Mouse (Mus musculus) MEL (cell line): Measurements from ENCODE around the gene 1700067P10Rik. TPM values are rescaled to one million over a fixed set of nuclear protein-coding genes. Genes with fewer than 3 reads are reported as not detected.

Source experiments
- DNase-seq: peaks from one replicate; pipeline ENCODE4 v3.0.0; 2011; ENCODE audit warnings: low read depth, low spot score
- H3K27ac ChIP-seq: 2 replicates; pipeline ENCODE4 v1.5.1; 2012; ENCODE audit warnings: low read depth, mild to moderate bottlenecking, control low read depth, low read length, moderate library complexity; ENCODE audit not compliant: control insufficient read depth
- H3K27me3 ChIP-seq, 2 experiments: fragments of 150-350 bp in 1 of 2; sonication (generic) in 1 of 2; 2 replicates each; pipeline ENCODE4 v1.6.1; 2012; ENCODE audit warnings: low read length in 2 of 2, mild to moderate bottlenecking in 2 of 2, improper control_type of control experiment in 1 of 2, moderate library complexity in 1 of 2; ENCODE audit not compliant: insufficient read depth in 2 of 2, control insufficient read depth in 1 of 2
- H3K36me3 ChIP-seq, 2 experiments: 2 replicates each; pipeline ENCODE4 v1.6.1; 2012 to 2014; ENCODE audit warnings: low read length in 2 of 2, improper control_type of control experiment in 1 of 2, inconsistent platforms in 1 of 2, mild to moderate bottlenecking in 1 of 2; ENCODE audit not compliant: insufficient read depth in 2 of 2, control insufficient read depth in 1 of 2
- H3K4me1 ChIP-seq, 2 experiments: fragments of 150-350 bp in 1 of 2; sonication (generic) in 1 of 2; 2 replicates each; pipeline ENCODE4 v1.6.1; 2012; ENCODE audit warnings: low read length in 2 of 2, improper control_type of control experiment in 1 of 2, mild to moderate bottlenecking in 1 of 2; ENCODE audit not compliant: insufficient read depth in 2 of 2, control insufficient read depth in 1 of 2
- H3K4me3 ChIP-seq, 2 experiments: fragments of 150-350 bp in 1 of 2; sonication (generic) in 1 of 2; 2 replicates each; pipeline ENCODE4 v1.5.1; 2012; ENCODE audit warnings: low read depth in 2 of 2, low read length in 2 of 2, mild to moderate bottlenecking in 2 of 2, moderate library complexity in 2 of 2, control low read depth in 1 of 2, improper control_type of control experiment in 1 of 2; ENCODE audit not compliant: control insufficient read depth in 1 of 2, insufficient read depth in 1 of 2
- H3K79me2 ChIP-seq: 2 replicates; pipeline ENCODE4 v1.6.1; 2012; ENCODE audit warnings: mild to moderate bottlenecking, low read length, moderate library complexity; ENCODE audit not compliant: control insufficient read depth, poor library complexity, insufficient read depth
- H3K9ac ChIP-seq: 2 replicates; pipeline ENCODE4 v1.6.1; 2012; ENCODE audit warnings: low read depth, mild to moderate bottlenecking, control low read depth, low read length, moderate library complexity; ENCODE audit not compliant: control insufficient read depth, poor library complexity, severe bottlenecking
- H3K9me3 ChIP-seq: fragments of 150-350 bp; sonication (generic); replicated peaks from 2 replicates; pipeline ENCODE4 v1.6.1; 2012; ENCODE audit warnings: mild to moderate bottlenecking, low read length, improper control_type of control experiment, moderate library complexity; ENCODE audit not compliant: insufficient read depth
- CHD1 ChIP-seq: IDR thresholded peaks from 2 replicates; pipeline ENCODE4 v1.6.1; 2012; ENCODE audit warnings: low read depth, mild to moderate bottlenecking, inconsistent platforms, low read length, improper control_type of control experiment
- CTCF ChIP-seq, 3 experiments: IDR thresholded peaks in 2 of 3; conservative IDR thresholded peaks in 1 of 3; 2 replicates each; pipeline ENCODE4 v1.5.1; 2011 to 2012; ENCODE audit warnings: low read length in 3 of 3, low read depth in 2 of 3, mild to moderate bottlenecking in 2 of 3, improper control_type of control experiment in 1 of 3, inconsistent platforms in 1 of 3, mixed read lengths in 1 of 3, moderate library complexity in 1 of 3; ENCODE audit not compliant: control insufficient read depth in 1 of 3, insufficient read depth in 1 of 3, poor library complexity in 1 of 3, severe bottlenecking in 1 of 3
- E2F4 ChIP-seq: IDR thresholded peaks from 2 replicates; pipeline ENCODE4 v1.6.1; 2011; ENCODE audit warnings: low read depth, low read length, improper control_type of control experiment, borderline replicate concordance
- ELF1 ChIP-seq: IDR thresholded peaks from 2 replicates; pipeline ENCODE4 v1.6.1; 2014; ENCODE audit warnings: low read depth, mild to moderate bottlenecking, inconsistent platforms, low read length, improper control_type of control experiment, moderate library complexity
- ETS1 ChIP-seq: IDR thresholded peaks from 2 replicates; pipeline ENCODE4 v1.6.1; 2012; ENCODE audit warnings: low read depth, mild to moderate bottlenecking, inconsistent platforms, low read length, improper control_type of control experiment, moderate library complexity
- GABPA ChIP-seq: IDR thresholded peaks from 2 replicates; pipeline ENCODE4 v1.6.1; 2012; ENCODE audit warnings: low read depth, mild to moderate bottlenecking, inconsistent platforms, low read length, improper control_type of control experiment, moderate library complexity
- MAX ChIP-seq: IDR thresholded peaks from 2 replicates; pipeline ENCODE4 v1.6.1; 2011; ENCODE audit warnings: low read length, improper control_type of control experiment
- MEF2A ChIP-seq: IDR thresholded peaks from 2 replicates; pipeline ENCODE4 v1.6.1; 2014; ENCODE audit warnings: low read depth, mild to moderate bottlenecking, inconsistent platforms, low read length, improper control_type of control experiment; ENCODE audit not compliant: poor library complexity, insufficient replicate concordance, severe bottlenecking; ENCODE audit errors: extremely low read depth
- MYC ChIP-seq: IDR thresholded peaks from 2 replicates; pipeline ENCODE4 v1.6.1; 2011; ENCODE audit warnings: low read depth, mild to moderate bottlenecking, low read length, improper control_type of control experiment, moderate library complexity
- POLR2AphosphoS2 ChIP-seq: IDR thresholded peaks from 2 replicates; pipeline ENCODE4 v1.6.1; 2011; ENCODE audit warnings: low read length, improper control_type of control experiment
- POLR2AphosphoS5 ChIP-seq: IDR thresholded peaks from 2 replicates; pipeline ENCODE4 v1.6.1; 2012; ENCODE audit warnings: low read depth, borderline replicate concordance, mild to moderate bottlenecking, inconsistent platforms, low read length, moderate library complexity, mixed read lengths
- RCOR1 ChIP-seq: IDR thresholded peaks from 2 replicates; pipeline ENCODE4 v1.6.1; 2012; ENCODE audit warnings: low read depth, mild to moderate bottlenecking, inconsistent platforms, low read length, improper control_type of control experiment
- SIN3A ChIP-seq: IDR thresholded peaks from 2 replicates; pipeline ENCODE4 v1.6.1; 2012; ENCODE audit warnings: low read length, improper control_type of control experiment, inconsistent platforms
- SMC3 ChIP-seq: IDR thresholded peaks from 2 replicates; pipeline ENCODE4 v1.6.1; 2011; ENCODE audit warnings: low read depth, low read length, improper control_type of control experiment
- TAL1 ChIP-seq: IDR thresholded peaks from 2 replicates; pipeline ENCODE4 v1.6.1; 2012; ENCODE audit warnings: mild to moderate bottlenecking, inconsistent platforms, low read length, moderate library complexity, mixed read lengths
- USF1 ChIP-seq: IDR thresholded peaks from 2 replicates; pipeline ENCODE4 v1.6.1; 2014; ENCODE audit warnings: low read depth, mild to moderate bottlenecking, inconsistent platforms, low read length, improper control_type of control experiment, moderate library complexity
- USF2 ChIP-seq, 2 experiments: IDR thresholded peaks; 2 replicates each; pipeline ENCODE4 v1.6.1; 2011 to 2012; ENCODE audit warnings: improper control_type of control experiment in 2 of 2, low read length in 2 of 2, borderline replicate concordance in 1 of 2, inconsistent platforms in 1 of 2, low read depth in 1 of 2, mild to moderate bottlenecking in 1 of 2; ENCODE audit not compliant: insufficient read depth in 1 of 2
- ZMIZ1 ChIP-seq: IDR thresholded peaks from 2 replicates; pipeline ENCODE4 v1.6.1; 2012; ENCODE audit warnings: low read depth, mild to moderate bottlenecking, inconsistent platforms, low read length, improper control_type of control experiment, moderate library complexity
- ZNF384 ChIP-seq: IDR thresholded peaks from 2 replicates; pipeline ENCODE4 v1.6.1; 2012; ENCODE audit warnings: low read depth, mild to moderate bottlenecking, inconsistent platforms, low read length, improper control_type of control experiment
- polyA plus RNA-seq, 2 experiments: library from polyadenylated mRNA; stranded (reverse) in 1 of 2; unstranded in 1 of 2; fragments of >175 nt in 1 of 2; fragments of >200 nt in 1 of 2; gene quantifications; 2 replicates each; pipeline versions ENCODE4 v1.2.1 to v1.2.4; 2012; ENCODE audit warnings: low replicate concordance in 2 of 2, low read depth in 1 of 2; ENCODE audit not compliant: insufficient read length in 2 of 2, insufficient read depth in 1 of 2, missing spikeins in 1 of 2
- total RNA-seq: library from RNA; depleted of rRNA; stranded (reverse); fragments of 300-350 nt; gene quantifications from 2 replicates; pipeline ENCODE4 v1.2.3, GENCODE M21; 2012

1700067P10Rik gene
- total and polyA plus RNA-seq, 3 experiments, result not detected

GRCm38 (mm10) chr17:48107333-48107732 is 18.2 kb downstream of the 1700067P10Rik start:
- no peak for TF ChIP-seq SIN3A
- no peak overlapping the region for H3K4me3 ChIP-seq
- no peak overlapping the region for H3K9ac ChIP-seq
- H3K79me2 ChIP-seq, result no peaks in the 10 kb centered on the region
- DNase-seq, result no peak
- no peaks in the 10 kb centered on the region for H3K9me3 ChIP-seq
- no peaks in the 10 kb centered on the region for H3K36me3 ChIP-seq
- no peak overlapping the region for H3K27ac ChIP-seq
- H3K4me1 ChIP-seq, result no peaks in the 10 kb centered on the region; a peak in 1 of 4 replicates
- H3K27me3 ChIP-seq, result peaks cover 2% of the 10 kb centered on the region in 2 experiments; a peak in 3 of 4 replicates

DNA sequence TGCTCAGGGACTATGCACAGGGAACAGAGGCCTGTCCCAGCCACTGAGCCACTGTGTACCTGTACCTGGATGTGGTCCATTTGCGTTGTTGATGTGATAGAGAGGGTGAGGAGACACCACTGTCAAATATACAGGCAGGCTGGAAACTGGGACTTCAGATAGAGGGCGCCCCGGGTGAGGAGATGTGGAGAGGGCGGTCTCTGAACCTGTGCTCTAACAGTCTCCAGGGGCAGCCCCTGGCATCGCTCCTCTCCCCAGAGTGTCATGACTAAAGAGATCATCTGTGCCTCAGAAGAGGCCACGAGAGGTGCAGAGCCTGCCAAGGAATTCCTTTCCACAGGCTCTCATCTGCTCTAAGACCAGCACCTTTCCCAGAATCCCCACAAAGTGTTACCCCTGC is 18.7 kb downstream of the 1700067P10Rik start:
- H3K4me3 ChIP-seq, result no peak overlapping the region

GRCm38 (mm10) chr17:48108520-48108919 is 19.4 kb downstream of the 1700067P10Rik start:
- Histone ChIP-seq H3K9me3 (no peaks in the 10 kb centered on the region), H3K4me1 (no peaks in the 10 kb centered on the region; a peak in 1 of 4 replicates), H3K36me3 (no peaks in the 10 kb centered on the region), H3K27ac (no peak overlapping the region), H3K4me3 (no peak overlapping the region), H3K9ac (no peak overlapping the region), H3K27me3 (no peaks in the 10 kb centered on the region; a peak in 2 of 4 replicates), H3K79me2 (no peaks in the 10 kb centered on the region)
- no peak for DNase-seq
- TF ChIP-seq SIN3A (no peak), CHD1 (no peak)

More for the DNA sequence above, 18.7 kb downstream of the 1700067P10Rik start:
- no peak for TF ChIP-seq RCOR1
- no peak for TF ChIP-seq ZMIZ1
- no peak for TF ChIP-seq POLR2AphosphoS2
- no peak for TF ChIP-seq USF1
- TF ChIP-seq ETS1, result no peak
- TF ChIP-seq E2F4, result no peak
- TF ChIP-seq TAL1, result no peak
- no peak for TF ChIP-seq GABPA
- TF ChIP-seq SMC3, result no peak
- no peak for TF ChIP-seq CTCF (IDR thresholded peaks at IDR 0.05 in 2 of 3, conservative IDR thresholded peaks at IDR 0.05 in 1 of 3; ENCODE audit: control insufficient read depth in 1 of 3, insufficient read depth in 1 of 3, low read depth in 2 of 3, low read length in 3 of 3, poor library complexity in 1 of 3, severe bottlenecking in 1 of 3)
- no peak for TF ChIP-seq MAX
- no peak for TF ChIP-seq POLR2AphosphoS5
- no peak for TF ChIP-seq USF2 (IDR thresholded peaks at IDR 0.05; ENCODE audit: borderline replicate concordance in 1 of 2, insufficient read depth in 1 of 2, low read depth in 1 of 2, low read length in 2 of 2)
- TF ChIP-seq ELF1, result no peak
- no peak for TF ChIP-seq MEF2A
- no peak for TF ChIP-seq ZNF384
- TF ChIP-seq MYC, result no peak
- Histone ChIP-seq H3K36me3 (no peaks in the 10 kb centered on the region), H3K9ac (no peak overlapping the region), H3K4me1 (no peaks in the 10 kb centered on the region; a peak in 1 of 4 replicates), H3K27ac (no peak overlapping the region), H3K27me3 (peaks cover 2% of the 10 kb centered on the region in 2 experiments; a peak in 3 of 4 replicates), H3K79me2 (no peaks in the 10 kb centered on the region), H3K9me3 (no peaks in the 10 kb centered on the region)
- no peak for DNase-seq
